ENCODE assay signal across 8 mouse cellular contexts in genomic region chr11:103113005-103113404, GRCm38 (mm10). TPM values are rescaled to one million over a fixed set of nuclear protein-coding genes. Genes with fewer than 3 reads are reported as not detected.
DNase-seq lines count a peak whose midpoint lies in the region; ATAC-seq lines count a peak whose summit lies in the region.

No protein-coding gene starts in this region.

- H3K27ac ChIP-seq in kidney, embryonic 15.5 days: peak overlapping the region; percentile 79

- H3K9me3 ChIP-seq in kidney, embryonic 15.5 days (replicated peaks): no peaks in the 10 kb centered on the region

- peaks cover 43% of the 10 kb centered on the region for H3K4me1 ChIP-seq in kidney, embryonic 15.5 days

- ATAC-seq in kidney, embryonic 15.5 days (replicated peaks; ENCODE audit: low FRiP score): no peak

- H3K36me3 ChIP-seq in kidney, embryonic 15.5 days: no peaks in the 10 kb centered on the region

- DNase-seq in cerebellum, adult 8-10 months: peak; percentile 30
- no peak for DNase-seq in cerebellum, adult 9-10 months
- no peak for DNase-seq in kidney, adult 8-10 months
- peak; percentile 19 for DNase-seq in urinary bladder, postnatal 25 days (ENCODE audit: low spot score)
- no peak for DNase-seq in urinary bladder, postnatal 10 days (ENCODE audit: low spot score)
- DNase-seq in thymus, postnatal 25 days: no peak
- no peak for DNase-seq in right cerebral cortex, postnatal 14 days

- no peak overlapping the region; the same call in 1 of the 2 replicates for H3K4me2 ChIP-seq in kidney, embryonic 15.5 days

- no peaks in the 10 kb centered on the region for H3K27me3 ChIP-seq in kidney, embryonic 15.5 days

- WGBS in kidney, embryonic 15.5 days: 46% methylated on average over 12 of the region's 12 CpGs

- H3K9ac ChIP-seq in kidney, embryonic 15.5 days: no peak overlapping the region

- no peak overlapping the region for H3K4me3 ChIP-seq in kidney, embryonic 15.5 days (replicated peaks)

RNA-seq across cellular contexts. Expression of gene Hexim1, which starts 3.0 kb away (rescaled TPM):
- polyA plus RNA-seq in kidney, embryonic 15.5 days (2015; fragmentation: Nextera tagmentation; extraction: Ambion mirVana): 5.0 and 5.5 TPM in 2 replicates

RNA-seq across cellular contexts. Expression of gene Acbd4, which starts 11.5 kb away (rescaled TPM):
- 19.4 and 25.3 TPM in 2 replicates for polyA plus RNA-seq in kidney, embryonic 15.5 days (2015; fragmentation: Nextera tagmentation; extraction: Ambion mirVana)

RNA-seq across cellular contexts. Expression of gene Plcd3, which starts 11.5 kb away (rescaled TPM):
- polyA plus RNA-seq in kidney, embryonic 15.5 days (2015; fragmentation: Nextera tagmentation; extraction: Ambion mirVana): 6.2 and 6.4 TPM in 2 replicates

RNA-seq across cellular contexts. Expression of gene Hexim2, which starts 19.2 kb away (rescaled TPM):
- 9.2 and 10.7 TPM in 2 replicates for polyA plus RNA-seq in kidney, embryonic 15.5 days (2015; fragmentation: Nextera tagmentation; extraction: Ambion mirVana)

RNA-seq across cellular contexts. Expression of gene Fmnl1, which starts 57.9 kb away (rescaled TPM):
- polyA plus RNA-seq in kidney, embryonic 15.5 days (2015; fragmentation: Nextera tagmentation; extraction: Ambion mirVana): 2.2 and 3.8 TPM in 2 replicates

Comparison
In these comparisons a context has a peak if more than half of its experiments do, and no peak if none do; other contexts are left out.
1. DNase-seq: peak in cerebellum, adult 8-10 months (single experiment) and urinary bladder, postnatal 25 days (single experiment); none in cerebellum, adult 9-10 months (single experiment), kidney, adult 8-10 months (0 of 2), urinary bladder, postnatal 10 days (single experiment), thymus, postnatal 25 days (single experiment) and right cerebral cortex, postnatal 14 days (single experiment).